Mouse (Mus musculus): ENCODE data around the gene Slc24a3. TPM values are rescaled to one million over a fixed set of nuclear protein-coding genes. Genes with fewer than 3 reads are reported as not detected.

The Slc24a3 gene
- polyA plus RNA-seq, 1 experiment from 2014 or later = 24.9 TPM

DNA sequence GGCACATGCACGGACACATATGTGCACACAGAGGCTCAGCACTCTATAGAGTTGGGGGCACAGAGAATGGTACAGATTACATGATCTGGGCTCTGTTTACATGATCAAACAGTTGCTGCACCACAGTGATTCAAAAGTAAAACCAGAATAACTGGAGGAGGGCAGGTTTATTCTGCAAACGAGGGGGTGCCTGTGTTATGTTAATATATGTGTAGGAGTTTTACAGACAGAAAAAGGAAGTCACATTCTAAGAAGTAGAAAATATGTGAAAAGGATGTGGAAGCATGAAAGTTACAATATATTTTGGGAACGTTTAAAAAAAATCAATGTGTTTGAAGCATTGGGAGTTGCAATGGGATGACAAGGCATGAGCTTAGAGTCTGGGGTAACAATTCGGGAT, 175.4 kb downstream of the Slc24a3 start:
- H3K27me3 ChIP-seq = no peaks in the 10 kb centered on the region
- DNase-seq (ENCODE audit: low read depth, low spot score) = no peak
- ChIA-PET POLR2A (no interaction called here), CTCF (interaction anchor here (1.0 kb wide), 1 partner anchor 19 kb away, joined by 3 read pairs; no protein-coding TSS in a partner anchor)
- no peak for TF ChIP-seq CTCF (IDR thresholded peaks at IDR 0.05)
- no peak for ATAC-seq
- in situ Hi-C loops (cut with MboI; ENCODE audit: low pct_unique_long_range_greater_than_20kb) = loop anchor here (5.0 kb wide), 1 partner anchor 1886 kb away; no protein-coding TSS in a partner anchor

- in situ Hi-C loops (cut with MboI; ENCODE audit: low pct_unique_long_range_greater_than_20kb) = loop anchor here (5.0 kb wide), 1 partner anchor 1887 kb away; no protein-coding TSS in a partner anchor
- no peaks in the 10 kb centered on the region for H3K27me3 ChIP-seq
- ChIA-PET CTCF (interaction anchor here (1.5 kb wide), 1 partner anchor 184 kb away, joined by 3 read pairs; no protein-coding TSS in a partner anchor), POLR2A (no interaction called here)
- no peak for TF ChIP-seq CTCF (IDR thresholded peaks at IDR 0.05)
- no peak for ATAC-seq
- DNase-seq (ENCODE audit: low read depth, low spot score) = no peak
These were observed 177.0 kb downstream of the Slc24a3 start for GRCm38 (mm10) chr2:145344521-145344920.

GRCm38 (mm10) chr2:145353801-145354200, 186.2 kb downstream of the Slc24a3 start:
- CTCF ChIA-PET = no interaction called here
- POLR2A ChIA-PET = no interaction called here
- DNase-seq (ENCODE audit: low read depth, low spot score) = no peak
- ATAC-seq = no peak
- in situ Hi-C loops (cut with MboI; ENCODE audit: low pct_unique_long_range_greater_than_20kb) = no loop called here
- H3K27me3 ChIP-seq = no peaks in the 10 kb centered on the region
- no peak for TF ChIP-seq CTCF (IDR thresholded peaks at IDR 0.05)

DNA sequence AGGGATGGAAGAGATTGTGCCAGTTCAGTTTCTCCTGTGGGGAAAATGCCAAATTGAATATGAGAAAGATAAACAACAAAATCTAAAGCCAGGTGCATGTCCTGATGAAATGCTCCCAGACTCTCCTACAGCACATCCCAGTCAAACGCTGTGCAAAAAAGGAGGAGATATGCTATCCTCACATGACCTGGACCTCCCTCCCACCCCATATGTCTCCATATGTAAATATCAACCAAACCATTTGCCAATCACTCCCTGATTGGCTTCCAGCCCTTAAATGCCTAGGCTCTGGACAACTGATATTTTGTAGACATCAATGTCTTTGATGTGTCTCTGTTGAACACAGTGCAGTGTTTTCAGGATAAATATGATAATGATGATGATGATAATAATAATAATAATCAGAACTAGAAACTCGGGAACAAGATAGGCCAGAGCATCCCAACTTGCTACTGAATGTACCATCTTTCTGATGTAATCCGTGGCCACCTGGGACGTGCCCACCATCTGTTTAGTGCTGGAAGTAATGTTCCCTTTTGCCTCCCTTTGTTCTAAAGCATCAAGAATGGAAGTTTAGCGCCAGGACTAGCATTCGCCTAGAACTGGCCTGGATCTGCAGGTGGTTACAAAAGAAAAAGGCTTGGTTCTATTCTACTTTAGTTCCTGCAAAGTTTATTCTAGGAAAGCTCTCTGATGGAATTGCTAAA, 190.8 kb downstream of the Slc24a3 start:
- TF ChIP-seq CTCF (IDR thresholded peaks at IDR 0.05) = no peak
- ChIA-PET CTCF (no interaction called here), POLR2A (no interaction called here)
- DNase-seq (ENCODE audit: low read depth, low spot score) (no peak), ATAC-seq (no peak)
- in situ Hi-C loops (cut with MboI; ENCODE audit: low pct_unique_long_range_greater_than_20kb) = no loop called here
- no peaks in the 10 kb centered on the region for H3K27me3 ChIP-seq

DNA sequence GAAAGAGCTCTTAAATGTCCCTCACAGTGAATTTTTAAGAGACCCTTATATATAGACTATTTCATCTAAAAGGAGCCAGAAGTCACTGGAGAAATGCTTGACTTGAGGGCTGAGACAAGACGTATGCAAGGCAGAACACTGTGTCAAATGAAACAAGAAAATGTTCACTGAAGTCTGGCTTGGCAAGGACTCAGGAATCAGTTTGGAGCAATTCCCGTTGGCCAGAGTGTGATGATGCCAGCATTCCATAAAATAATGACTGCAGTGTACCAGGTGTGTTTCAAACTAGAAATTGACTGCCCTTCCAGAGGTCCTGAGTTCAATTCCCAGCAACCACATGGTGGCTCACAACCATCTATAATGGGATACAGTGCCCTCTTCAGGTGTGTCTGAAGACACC, 196.1 kb downstream of the Slc24a3 start:
- ChIA-PET CTCF (interaction anchor here (1.6 kb wide), 1 partner anchor 11 kb away, joined by 4 read pairs; no protein-coding TSS in a partner anchor), POLR2A (interaction anchor here (0.6 kb wide), 1 partner anchor 499 kb away, joined by 3 read pairs; no protein-coding TSS in a partner anchor)
- DNase-seq (ENCODE audit: low read depth, low spot score) (no peak), ATAC-seq (no peak)
- H3K27me3 ChIP-seq = no peaks in the 10 kb centered on the region
- in situ Hi-C loops (cut with MboI; ENCODE audit: low pct_unique_long_range_greater_than_20kb) = no loop called here
- TF ChIP-seq CTCF (IDR thresholded peaks at IDR 0.05) = no peak

DNA sequence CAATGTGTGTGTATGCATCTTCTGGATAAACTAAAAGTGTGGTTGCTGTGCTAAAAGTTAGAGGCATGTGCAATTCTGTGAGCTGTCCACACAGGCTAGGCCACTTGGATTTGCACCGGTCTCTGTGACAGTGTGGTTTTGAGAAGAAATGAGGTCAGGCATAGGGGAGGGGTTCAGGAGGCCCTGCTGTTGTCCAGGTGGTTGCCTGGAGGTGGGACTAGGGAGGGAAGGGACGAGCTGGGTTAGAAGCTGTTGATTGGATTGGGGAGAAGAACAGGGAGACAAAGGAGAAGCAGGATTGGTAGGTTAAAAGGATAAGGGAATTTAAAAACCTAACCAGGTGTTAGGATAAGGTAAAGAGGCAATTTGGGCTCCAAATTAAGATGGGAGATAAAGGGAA, 201.1 kb downstream of the Slc24a3 start:
- CTCF ChIA-PET = no interaction called here
- no peak for ATAC-seq
- TF ChIP-seq CTCF (IDR thresholded peaks at IDR 0.05) = no peak

DNA sequence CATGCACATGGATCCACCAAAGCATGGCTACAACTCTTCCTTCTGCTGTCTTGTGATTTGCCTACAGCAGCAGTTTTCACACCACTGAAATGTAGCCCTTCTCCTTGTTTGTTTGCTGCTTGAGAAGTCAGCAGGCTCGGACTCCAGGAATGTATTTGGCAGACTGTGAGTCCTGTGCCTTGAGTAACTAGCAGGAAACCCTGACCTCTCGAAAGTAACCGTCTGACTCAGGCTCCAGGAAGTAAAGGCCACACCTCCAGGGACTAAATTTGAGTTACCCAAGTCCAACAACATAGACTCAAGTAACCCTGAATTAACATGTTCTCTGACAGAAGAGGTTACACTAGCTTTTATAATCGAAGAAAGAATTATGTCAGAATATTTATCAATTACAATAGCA, 203.2 kb downstream of the Slc24a3 start:
- peak; percentile 96 for ATAC-seq
- in situ Hi-C loops (cut with MboI; ENCODE audit: low pct_unique_long_range_greater_than_20kb) = no loop called here
- peak; percentile 50 for DNase-seq (ENCODE audit: low read depth, low spot score)
- no peaks in the 10 kb centered on the region for H3K27me3 ChIP-seq
- TF ChIP-seq CTCF (IDR thresholded peaks at IDR 0.05) = no peak
- ChIA-PET POLR2A (no interaction called here), CTCF (no interaction called here)

More for the DNA sequence above, 201.1 kb downstream of the Slc24a3 start:
- no peaks in the 10 kb centered on the region for H3K27me3 ChIP-seq
- POLR2A ChIA-PET = no interaction called here
- in situ Hi-C loops (cut with MboI; ENCODE audit: low pct_unique_long_range_greater_than_20kb) = no loop called here
- no peak for DNase-seq (ENCODE audit: low read depth, low spot score)

GRCm38 (mm10) chr2:145373803-145374202, 206.2 kb downstream of the Slc24a3 start:
- CTCF ChIA-PET = interaction anchor here (3.1 kb wide), 1 partner anchor 15 kb away, joined by 14 read pairs; no protein-coding TSS in a partner anchor
- no peak for ATAC-seq
- no peak for TF ChIP-seq CTCF (IDR thresholded peaks at IDR 0.05)
- POLR2A ChIA-PET = no interaction called here
- no peak for DNase-seq (ENCODE audit: low read depth, low spot score)
- no peaks in the 10 kb centered on the region for H3K27me3 ChIP-seq
- in situ Hi-C loops (cut with MboI; ENCODE audit: low pct_unique_long_range_greater_than_20kb) = no loop called here

- POLR2A ChIA-PET = no interaction called here
- CTCF ChIA-PET = no interaction called here
- H3K27me3 ChIP-seq = no peaks in the 10 kb centered on the region
- no peak for DNase-seq (ENCODE audit: low read depth, low spot score)
- no peak for TF ChIP-seq CTCF (IDR thresholded peaks at IDR 0.05)
- ATAC-seq = no peak
- in situ Hi-C loops (cut with MboI; ENCODE audit: low pct_unique_long_range_greater_than_20kb) = no loop called here
These were observed 215.6 kb downstream of the Slc24a3 start for GRCm38 (mm10) chr2:145382908-145383770.

- DNase-seq (ENCODE audit: low read depth, low spot score) = no peak
- TF ChIP-seq CTCF (IDR thresholded peaks at IDR 0.05) = no peak
- in situ Hi-C loops (cut with MboI; ENCODE audit: low pct_unique_long_range_greater_than_20kb) = no loop called here
- CTCF ChIA-PET = no interaction called here
- POLR2A ChIA-PET = no interaction called here
- H3K27me3 ChIP-seq = no peaks in the 10 kb centered on the region
- no peak for ATAC-seq
These were observed 216.7 kb downstream of the Slc24a3 start for GRCm38 (mm10) chr2:145384221-145384620.

GRCm38 (mm10) chr2:145385220-145385619, 217.7 kb downstream of the Slc24a3 start:
- no peak for ATAC-seq
- CTCF ChIA-PET = no interaction called here
- TF ChIP-seq CTCF (IDR thresholded peaks at IDR 0.05) = no peak
- DNase-seq (ENCODE audit: low read depth, low spot score) = no peak
- H3K27me3 ChIP-seq = no peaks in the 10 kb centered on the region
- POLR2A ChIA-PET = interaction anchor here (0.6 kb wide), 1 partner anchor 71 kb away, joined by 3 read pairs; no protein-coding TSS in a partner anchor
- in situ Hi-C loops (cut with MboI; ENCODE audit: low pct_unique_long_range_greater_than_20kb) = no loop called here
